Mouse (Mus musculus): ENCODE data around the gene Gdpd4.

DNA sequence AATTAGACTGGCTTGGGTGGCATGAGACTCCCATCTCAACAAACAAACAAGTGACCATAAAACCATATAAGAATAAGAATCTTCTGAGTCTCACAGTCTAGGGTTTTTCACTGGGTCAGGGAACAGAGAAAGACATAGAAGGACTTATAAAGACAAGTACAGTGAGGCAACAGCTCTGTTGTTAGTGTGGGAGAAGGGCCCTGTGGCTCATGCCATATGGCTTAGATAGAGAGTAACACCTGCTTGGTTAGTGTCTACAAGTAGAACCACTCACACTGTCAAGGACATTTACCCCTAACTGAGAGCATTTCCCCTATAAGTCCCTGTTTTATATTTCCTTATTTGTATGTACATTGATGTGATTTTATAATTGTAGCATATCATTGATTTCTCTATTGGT, 46.4 kb upstream of the Gdpd4 start:
- TF ChIP-seq CTCF (IDR thresholded peaks at IDR 0.05), result no peak
- TF ChIP-seq EP300 (IDR thresholded peaks at IDR 0.05), result no peak
